Mouse (Mus musculus) liver, postnatal 0 days (tissue): ENCODE data around the gene Smad3.

Source experiments
- CTCF ChIP-seq: sonication (generic); IDR thresholded peaks from 2 replicates; pipeline ENCODE4 v1.5.1; 2016; ENCODE audit warnings: antibody characterized with exemption, low read depth
- EP300 ChIP-seq: IDR thresholded peaks from 2 replicates; pipeline ENCODE4 v1.6.1; 2016; ENCODE audit warnings: antibody characterized with exemption, low read depth, mild to moderate bottlenecking

- TF ChIP-seq CTCF (no peak), EP300 (no peak)
These were observed 38.6 kb upstream of the Smad3 start for GRCm38 (mm10) chr9:63796429-63796828.
